Mouse (Mus musculus) adipocyte (in vitro differentiated cells): ENCODE results near the gene Hist1h2ap.
A peak's percentile ranks its signal among the peaks of the same experiment; 100 is the strongest.
"Not testable (repeated sequence)": the region's sequence is repeated elsewhere in the genome, so short reads cannot be mapped to it uniquely, and the experiment has no call there.

Experiments used
- DNase-seq: peaks from one replicate; pipeline ENCODE4 v3.0.0-alpha.2; 2016; ENCODE audit warnings: low spot score

Gene Hist1h2ap

GRCm38 (mm10) chr13:21810073-21810472, 23.2 kb downstream of the Hist1h2ap start, which contains the start of the genes Hist1h2bq and Hist1h2ao:
TSS of gene Hist1h2bq (minus strand) at chr13:21810197.
TSS of gene Hist1h2ao (plus strand) at chr13:21810465.
- not testable (repeated sequence) for DNase-seq

DNA sequence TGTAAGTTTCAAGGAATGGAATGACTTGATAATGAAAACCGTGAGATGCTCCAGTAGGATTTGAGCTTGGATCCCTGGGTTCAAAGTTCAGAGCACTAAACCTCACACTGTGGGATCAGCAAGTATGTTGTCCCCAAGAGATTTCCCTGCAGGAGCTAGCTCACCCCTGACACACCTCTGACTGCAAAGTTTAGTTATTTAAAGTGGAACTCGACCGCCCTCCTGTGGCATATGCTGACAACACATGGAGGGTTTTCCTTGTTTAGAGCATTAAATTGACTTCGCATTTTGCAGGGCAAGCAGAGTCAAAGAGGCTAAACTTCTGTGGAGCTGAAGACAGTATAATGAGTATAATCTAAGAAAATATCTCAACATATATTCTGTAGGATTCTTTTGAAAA, 30.2 kb downstream of the Hist1h2ap start:
- DNase-seq = not testable (repeated sequence)

- DNase-seq = not testable (repeated sequence)
These were observed 36.1 kb downstream of the Hist1h2ap start for GRCm38 (mm10) chr13:21797163-21797562.

GRCm38 (mm10) chr13:21795584-21795983, 37.7 kb downstream of the Hist1h2ap start:
- DNase-seq = no peak

DNA sequence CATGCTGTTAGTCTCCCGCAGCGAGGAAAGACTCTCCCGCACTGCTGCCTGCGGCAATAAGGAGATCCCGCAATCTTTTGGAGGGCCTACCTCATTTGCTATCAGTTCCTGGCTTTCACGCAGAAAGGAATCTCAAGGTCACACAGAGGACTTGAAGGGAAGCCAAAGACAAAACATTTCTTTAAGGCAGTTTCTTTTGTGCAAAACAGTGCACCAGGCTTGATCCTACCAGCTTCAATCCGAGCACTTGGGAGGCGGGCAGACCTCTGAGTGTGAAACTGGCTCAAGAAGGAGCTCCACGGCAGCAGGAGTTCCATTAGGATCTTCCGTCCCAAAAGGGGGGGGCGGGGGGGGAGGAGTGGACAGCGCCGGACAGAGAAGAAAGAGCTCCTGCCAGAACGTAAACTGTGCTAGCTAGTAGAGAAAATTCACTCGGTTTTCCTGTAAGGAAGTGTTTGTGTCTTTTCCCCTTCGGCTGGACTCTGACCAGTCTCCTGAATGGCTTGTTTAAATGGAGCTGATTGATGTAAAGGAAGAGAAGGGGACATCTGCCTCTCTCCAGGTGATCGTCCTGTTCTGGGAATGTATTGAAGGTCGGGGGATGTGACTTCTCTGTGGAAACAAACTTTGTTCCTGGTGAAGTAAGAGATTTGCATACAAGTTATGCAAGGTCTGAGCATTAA, 42.6 kb downstream of the Hist1h2ap start:
- no peak for DNase-seq

GRCm38 (mm10) chr13:21789925-21790324, 43.4 kb downstream of the Hist1h2ap start:
- DNase-seq = no peak

DNA sequence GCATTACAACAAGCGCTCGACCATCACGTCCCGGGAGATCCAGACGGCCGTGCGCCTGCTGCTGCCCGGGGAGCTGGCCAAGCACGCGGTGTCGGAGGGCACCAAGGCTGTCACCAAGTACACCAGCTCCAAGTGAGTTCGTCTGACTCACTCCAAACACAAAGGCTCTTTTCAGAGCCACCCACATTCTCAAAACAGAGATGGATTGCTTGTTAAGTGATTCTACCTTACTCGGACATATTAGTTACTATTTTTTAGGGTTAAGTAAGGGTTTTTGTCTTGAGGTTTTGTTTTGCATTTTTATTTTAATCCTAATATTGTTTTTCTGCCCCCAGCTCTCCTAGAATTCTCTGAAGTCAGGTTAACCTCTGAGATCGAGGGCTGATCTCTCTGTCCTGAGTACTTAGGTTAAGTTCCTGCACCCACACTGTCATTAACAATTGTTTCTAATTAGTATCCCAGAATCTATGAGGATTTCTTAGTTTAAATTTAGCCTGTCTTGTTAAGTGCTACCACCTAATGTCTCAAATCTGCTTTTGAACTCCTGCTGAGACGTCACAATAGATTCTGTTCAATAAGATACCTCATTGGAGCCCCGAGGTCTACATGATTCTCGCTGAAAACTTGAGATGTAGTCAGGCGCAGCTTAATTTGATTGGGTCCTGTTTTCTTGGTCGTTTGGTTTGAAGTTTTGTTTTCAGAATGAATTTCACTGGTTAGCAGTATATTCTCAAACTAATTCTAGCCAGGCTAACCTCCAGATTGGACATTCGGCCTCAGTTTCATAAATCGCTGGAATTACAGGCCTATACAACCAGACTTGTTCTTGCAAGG, 45.3 kb downstream of the Hist1h2ap start:
- DNase-seq = no peak

- DNase-seq = peak; percentile 98
These were observed 46.2 kb downstream of the Hist1h2ap start, which contains the start of the genes Hist1h2an and Hist1h2bp for GRCm38 (mm10) chr13:21786899-21787629. TSS of gene Hist1h2an (minus strand) at chr13:21787218. TSS of gene Hist1h2bp (plus strand) at chr13:21787461.

DNA sequence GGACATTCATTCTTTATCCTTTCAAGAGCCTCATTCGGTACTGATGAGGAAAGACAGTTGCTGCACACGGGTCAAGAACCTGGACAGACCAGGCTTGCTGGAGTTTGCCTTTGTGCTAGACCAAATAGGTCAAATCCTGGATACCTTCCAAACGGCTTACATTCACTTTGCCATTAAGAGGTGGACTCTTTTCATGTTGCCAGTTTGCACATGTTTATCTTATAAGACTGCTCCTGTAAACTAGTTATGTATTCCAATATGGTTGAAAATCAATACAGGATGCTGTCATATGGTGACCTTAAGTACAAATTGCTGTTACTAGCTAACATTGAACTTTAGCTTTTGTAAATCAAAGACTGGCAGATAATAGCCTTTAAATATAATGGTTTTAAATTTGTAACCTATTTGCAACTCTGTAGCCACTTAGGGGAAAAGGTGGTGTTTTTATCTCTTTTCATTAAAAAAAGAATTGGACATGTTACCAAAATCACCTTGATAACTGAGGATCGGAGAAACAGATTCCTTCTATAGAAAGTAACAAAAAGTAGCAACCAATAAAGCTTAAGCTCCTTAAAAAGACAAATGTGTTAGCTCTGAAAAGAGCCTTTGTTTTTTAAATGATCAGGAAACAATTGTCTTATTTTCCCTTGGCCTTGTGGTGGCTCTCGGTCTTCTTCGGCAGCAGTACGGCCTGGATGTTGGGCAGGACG, 47.0 kb downstream of the Hist1h2ap start:
- DNase-seq = no peak

- DNase-seq = no peak
These were observed 49.0 kb downstream of the Hist1h2ap start for GRCm38 (mm10) chr13:21784311-21784710.

- peak; percentile 54 for DNase-seq
These were observed 49.6 kb downstream of the Hist1h2ap start for GRCm38 (mm10) chr13:21783734-21784161.

- DNase-seq = peak; percentile 86
These were observed 50.1 kb downstream of the Hist1h2ap start, which contains the start of gene Hist1h3i for GRCm38 (mm10) chr13:21783255-21783617. TSS of gene Hist1h3i (minus strand) at chr13:21783370.
